Mouse (Mus musculus) brain, embryonic 18.5 days (tissue): ENCODE measurements around the gene Rnase13.

ENCODE experiments used
- DNase-seq: peaks from one replicate; pipeline ENCODE4 v3.0.0-alpha.2; 2012; ENCODE audit warnings: low read depth, low spot score

The Rnase13 gene

DNA sequence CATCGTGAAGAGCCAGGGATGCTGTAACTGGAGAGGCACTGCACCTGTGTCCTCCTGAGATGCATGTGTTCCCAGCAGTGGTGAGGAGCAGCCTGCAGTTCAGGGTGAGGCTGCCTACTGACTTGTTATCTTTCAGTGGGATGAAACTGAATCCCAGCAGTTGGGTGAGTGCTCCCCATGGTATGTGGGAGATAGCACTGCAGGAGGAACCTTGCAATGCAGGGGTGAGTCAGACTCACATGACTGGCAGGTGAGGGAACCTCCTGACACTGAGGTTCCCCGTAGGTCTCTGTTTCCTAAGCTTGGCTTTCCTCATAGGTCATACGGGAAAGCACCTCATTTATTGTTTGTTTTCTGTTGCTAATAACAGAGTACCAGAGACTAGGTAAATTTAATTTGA, 45.1 kb downstream of the Rnase13 start:
- DNase-seq = no peak

DNA sequence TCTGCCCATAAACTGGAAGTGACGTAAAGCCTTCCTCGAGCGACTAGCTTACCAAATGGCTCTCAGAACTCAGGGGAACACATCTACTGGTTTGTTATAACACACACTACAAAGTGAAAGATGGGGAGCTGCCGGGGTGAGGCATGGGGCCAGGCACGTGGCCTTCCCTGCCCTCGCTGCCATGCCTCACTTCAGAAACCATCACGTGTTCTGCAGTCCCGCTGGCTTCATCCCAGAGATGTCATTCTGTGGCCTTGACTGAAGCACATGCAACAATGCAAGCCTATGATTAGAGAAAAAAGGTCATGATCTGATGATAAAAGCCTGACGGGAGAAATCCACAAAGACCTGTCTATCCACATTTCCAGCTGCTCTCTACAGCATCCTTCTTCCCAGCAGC, 50.8 kb downstream of the Rnase13 start:
- no peak for DNase-seq
